Mouse (Mus musculus): ENCODE results near the gene Smim24. TPM values are rescaled to one million over a fixed set of nuclear protein-coding genes. Genes with fewer than 3 reads are reported as not detected.

Smim24 gene
- total RNA-seq (2014; fragmentation: Nextera tagmentation) (37.5 and 43.6 TPM in 2 replicates), total RNA-seq (2017) (11.5 and 13.3 TPM in 2 replicates)

- ATAC-seq (replicated peaks; ENCODE audit: poor library complexity, severe bottlenecking) = no peak
These were observed at the start of gene Smim24 for GRCm38 (mm10) chr10:81392781-81393185. Smim24 (plus strand) TSS chr10:81393051.

GRCm38 (mm10) chr10:81344421-81345161, 48.3 kb upstream of the Smim24 start:
- ATAC-seq (replicated peaks; ENCODE audit: poor library complexity, severe bottlenecking) = no peak

- ATAC-seq (replicated peaks; ENCODE audit: poor library complexity, severe bottlenecking) = no peak
These were observed 47.7 kb upstream of the Smim24 start for GRCm38 (mm10) chr10:81345162-81345534.

GRCm38 (mm10) chr10:81346453-81347067, 46.3 kb upstream of the Smim24 start:
- peak; percentile 53 for ATAC-seq (replicated peaks; ENCODE audit: poor library complexity, severe bottlenecking)

GRCm38 (mm10) chr10:81349146-81349545, 43.7 kb upstream of the Smim24 start:
- ATAC-seq (replicated peaks; ENCODE audit: poor library complexity, severe bottlenecking) = peak; percentile 22

GRCm38 (mm10) chr10:81349961-81350350, 42.9 kb upstream of the Smim24 start:
- no peak for ATAC-seq (replicated peaks; ENCODE audit: poor library complexity, severe bottlenecking)

- ATAC-seq (replicated peaks; ENCODE audit: poor library complexity, severe bottlenecking) = peak; percentile 83
These were observed 42.3 kb upstream of the Smim24 start, which contains the start of gene Hmg20b for GRCm38 (mm10) chr10:81350351-81351063. Hmg20b (minus strand) TSS chr10:81350480.

- peak; percentile 25 for ATAC-seq (replicated peaks; ENCODE audit: poor library complexity, severe bottlenecking)
These were observed 41.1 kb upstream of the Smim24 start for GRCm38 (mm10) chr10:81351678-81352291.

GRCm38 (mm10) chr10:81354738-81355477, 37.9 kb upstream of the Smim24 start:
- ATAC-seq (replicated peaks; ENCODE audit: poor library complexity, severe bottlenecking) = no peak

- no peak for ATAC-seq (replicated peaks; ENCODE audit: poor library complexity, severe bottlenecking)
These were observed 37.3 kb upstream of the Smim24 start for GRCm38 (mm10) chr10:81355533-81355932.

GRCm38 (mm10) chr10:81356352-81356990, 36.4 kb upstream of the Smim24 start:
- ATAC-seq (replicated peaks; ENCODE audit: poor library complexity, severe bottlenecking) = peak; percentile 52

GRCm38 (mm10) chr10:81356991-81357844, 35.6 kb upstream of the Smim24 start, which contains the start of gene Mfsd12:
Mfsd12 (plus strand) TSS chr10:81357491.
- ATAC-seq (replicated peaks; ENCODE audit: poor library complexity, severe bottlenecking) = peak; percentile 61

GRCm38 (mm10) chr10:81358209-81358608, 34.6 kb upstream of the Smim24 start:
- ATAC-seq (replicated peaks; ENCODE audit: poor library complexity, severe bottlenecking) = no peak

GRCm38 (mm10) chr10:81358841-81359240, 34.0 kb upstream of the Smim24 start:
- ATAC-seq (replicated peaks; ENCODE audit: poor library complexity, severe bottlenecking) = peak; percentile 67

GRCm38 (mm10) chr10:81360721-81361120, 32.1 kb upstream of the Smim24 start:
- no peak for ATAC-seq (replicated peaks; ENCODE audit: poor library complexity, severe bottlenecking)

- no peak for ATAC-seq (replicated peaks; ENCODE audit: poor library complexity, severe bottlenecking)
These were observed 30.4 kb upstream of the Smim24 start for GRCm38 (mm10) chr10:81362336-81362949.

GRCm38 (mm10) chr10:81363436-81364346, 29.2 kb upstream of the Smim24 start:
- ATAC-seq (replicated peaks; ENCODE audit: poor library complexity, severe bottlenecking) = no peak
